Mouse (Mus musculus) gastrocnemius, postnatal 10 days (tissue): ENCODE data around the gene Il17a. TPM values are rescaled to one million over a fixed set of nuclear protein-coding genes. Genes with fewer than 3 reads are reported as not detected.
"Not testable (repeated sequence)": the region's sequence is repeated elsewhere in the genome, so short reads cannot be mapped to it uniquely, and the experiment has no call there.

ENCODE experiments used
- DNase-seq: peaks from one replicate; pipeline ENCODE4 v3.0.0; 2021; ENCODE audit warnings: mixed read lengths
- long read RNA-seq, 2 experiments: library from polyadenylated mRNA; stranded (forward); transcript quantifications; one replicate each; pipeline ENCODE4 v2.0.0; 2021
- total RNA-seq, 2 experiments: library from RNA; stranded (reverse); gene quantifications; 2 replicates each; pipeline ENCODE4 v1.2.3; 2021

The Il17a gene
- total RNA-seq = not detected
- long read RNA-seq, experiment 1 = 0 reads
- long read RNA-seq, experiment 2 = 0 reads

DNA sequence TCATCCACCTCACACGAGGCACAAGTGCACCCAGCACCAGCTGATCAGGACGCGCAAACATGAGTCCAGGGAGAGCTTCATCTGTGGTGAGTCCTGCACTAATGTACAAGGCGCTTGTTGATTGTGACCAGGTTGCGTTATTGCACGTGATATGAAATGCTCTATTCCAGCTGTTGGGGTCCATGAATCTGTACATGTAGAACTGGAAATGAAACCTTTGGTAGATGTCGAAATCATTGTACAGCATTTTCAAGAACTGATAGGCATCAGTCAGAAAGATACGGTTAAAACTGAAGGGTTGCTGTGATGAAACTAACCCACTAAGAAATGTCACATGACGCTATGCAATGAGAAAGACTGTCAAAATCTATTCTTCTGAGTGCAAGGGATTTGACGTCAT, at the start of gene Il17a:
TSS of gene Il17a (plus strand) at position 3 of the 400 bp plus-strand sequence.
- no peak for DNase-seq

DNA sequence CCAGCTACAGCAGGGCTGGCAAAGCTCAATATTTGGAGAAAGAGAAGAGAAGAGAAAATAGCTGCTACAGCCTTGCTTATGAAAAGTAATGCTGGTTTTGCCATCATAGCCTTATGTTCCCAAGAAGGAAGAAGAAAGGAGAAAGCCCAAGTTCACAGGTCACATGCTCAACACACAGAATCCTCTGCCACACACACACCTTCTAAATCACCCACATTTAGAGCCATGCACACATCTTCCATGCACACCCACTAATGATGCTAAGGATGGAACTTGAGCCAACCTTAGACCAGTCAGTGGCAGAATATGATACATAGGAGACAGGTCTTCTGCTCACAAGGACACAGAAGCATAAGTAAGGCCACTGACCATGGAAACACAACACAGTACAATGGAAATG, 47.9 kb upstream of the Il17a start:
- no peak for DNase-seq

DNA sequence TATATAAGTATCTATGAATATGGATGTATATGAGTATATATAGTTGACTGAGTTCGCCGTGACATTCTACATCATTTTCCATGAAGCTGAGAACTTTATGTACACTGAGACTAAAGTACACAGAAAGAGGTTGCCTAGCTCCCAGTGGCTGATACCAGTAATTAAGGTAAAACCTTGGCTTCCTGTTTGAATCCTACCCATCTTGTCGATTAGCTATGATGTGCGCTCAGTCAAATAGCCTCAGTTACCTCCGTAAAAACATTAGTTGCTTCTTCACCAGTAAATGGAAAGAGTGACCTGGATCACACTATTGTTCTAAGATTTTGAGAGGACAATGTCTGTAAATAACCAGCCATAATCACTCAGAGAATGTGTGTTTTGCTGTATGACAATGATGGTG, 47.3 kb upstream of the Il17a start:
- no peak for DNase-seq

DNA sequence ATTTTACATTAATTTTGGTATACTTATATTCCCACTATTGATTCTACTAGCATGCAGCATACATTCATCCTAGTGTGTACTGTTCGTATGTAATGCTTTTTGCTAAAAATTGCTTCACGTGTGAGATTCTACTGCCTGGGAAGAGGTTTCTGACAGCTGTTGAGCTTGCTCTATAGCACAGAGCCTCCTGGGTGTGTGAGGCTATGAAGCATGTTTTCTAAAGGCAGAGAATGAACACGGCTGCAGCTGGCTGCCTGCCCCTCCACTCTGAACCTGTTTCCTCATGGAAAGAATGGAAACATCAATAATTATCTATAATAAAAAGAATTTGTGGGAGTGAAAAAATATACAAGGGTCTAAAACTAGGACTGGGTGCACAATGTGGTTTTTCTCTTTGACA, 46.9 kb upstream of the Il17a start:
- no peak for DNase-seq

DNA sequence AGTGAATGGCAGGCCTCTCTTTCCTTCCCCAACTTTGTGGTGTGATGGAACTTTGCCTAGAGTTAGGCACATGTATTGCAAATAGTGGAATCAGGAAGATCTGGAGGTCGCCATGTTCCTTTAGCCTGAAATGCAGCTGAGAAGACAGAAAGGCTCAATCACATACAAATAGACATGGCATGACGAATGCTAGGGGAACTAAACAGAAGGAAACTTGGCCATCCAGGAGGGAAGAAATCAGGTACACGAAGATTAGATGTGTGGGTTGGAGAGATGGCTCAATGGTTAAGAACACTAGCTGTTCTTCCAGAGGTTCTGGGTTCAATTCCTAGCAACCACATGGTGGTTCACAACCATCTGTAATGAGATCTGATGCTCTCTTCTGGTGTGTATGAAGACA, 46.3 kb upstream of the Il17a start:
- no peak for DNase-seq

- DNase-seq = no peak
Measured at GRCm38 (mm10) chr1:20685393-20685792, 45.3 kb upstream of the Il17a start.

DNA sequence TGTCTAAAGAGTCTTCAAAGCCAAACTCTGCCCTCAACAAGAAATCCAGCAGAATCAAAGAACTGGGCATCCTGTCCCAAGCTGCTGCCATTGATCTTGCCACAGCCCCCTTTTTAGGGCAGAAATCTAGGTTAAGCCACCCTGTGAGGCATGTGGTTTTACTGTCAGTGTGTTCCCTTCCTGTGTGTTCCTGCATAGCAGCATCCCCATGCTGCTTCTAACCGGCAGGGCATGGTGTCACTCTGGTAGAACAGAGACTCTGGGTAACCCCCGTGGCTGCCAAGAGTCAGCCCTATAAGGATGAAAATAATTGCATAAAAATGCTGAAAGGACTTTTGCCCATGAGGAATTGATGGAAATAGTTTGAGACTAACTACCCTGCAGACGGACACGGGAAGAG, 44.8 kb upstream of the Il17a start:
- DNase-seq = no peak

DNA sequence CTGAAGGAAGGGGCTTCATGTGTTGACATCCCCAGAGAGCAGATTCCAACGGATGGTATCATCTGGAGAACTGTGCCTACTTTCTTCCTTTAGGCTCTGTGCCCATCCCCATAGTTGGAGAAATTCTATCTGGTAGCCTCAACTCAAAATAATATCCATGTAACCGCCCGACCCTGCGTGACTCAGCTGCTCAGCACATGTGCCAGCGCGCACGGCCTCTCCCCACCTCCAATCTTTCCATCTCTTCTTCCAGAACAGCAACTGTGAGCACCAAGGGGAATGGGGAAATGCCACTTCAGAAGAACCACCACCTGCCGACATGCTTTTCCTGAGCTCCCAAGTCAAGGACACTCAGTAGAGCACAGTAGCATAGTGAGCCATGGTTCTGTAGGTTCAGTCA, 39.4 kb upstream of the Il17a start:
- no peak for DNase-seq

DNA sequence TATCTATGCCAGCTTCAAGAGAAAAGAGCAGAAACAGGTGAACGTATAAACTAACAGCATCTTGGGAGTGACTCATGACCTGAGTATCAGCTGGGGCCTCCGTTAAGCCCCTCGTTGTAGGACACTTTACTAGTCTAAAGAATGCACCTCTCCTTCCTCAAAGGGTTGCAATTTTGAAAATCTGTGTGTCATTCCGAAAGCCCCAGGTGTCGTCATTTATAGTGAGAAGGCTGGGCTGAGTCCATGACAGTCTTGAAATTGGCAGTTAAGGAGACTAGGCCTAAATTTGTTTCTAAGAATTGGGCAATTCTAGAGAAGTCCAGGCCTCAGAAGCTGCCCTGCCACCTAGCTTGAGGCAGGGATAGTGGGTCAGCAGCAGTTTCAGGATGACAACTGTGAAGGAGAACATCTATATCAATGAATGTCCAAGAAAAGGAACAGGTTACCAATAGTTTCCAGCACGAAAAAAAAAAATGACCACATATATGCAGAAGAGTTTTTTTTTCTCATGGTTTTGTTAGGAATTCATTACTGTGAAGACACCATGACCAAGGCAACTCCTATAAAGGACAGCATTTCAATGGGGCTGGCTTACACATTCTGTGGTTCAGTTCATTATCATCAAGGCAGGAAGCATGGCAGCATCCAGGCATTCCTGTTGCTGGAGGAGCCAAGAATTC, 36.9 kb upstream of the Il17a start:
- DNase-seq = no peak

- DNase-seq = no peak
Measured at GRCm38 (mm10) chr1:20700011-20700410, 30.7 kb upstream of the Il17a start.

GRCm38 (mm10) chr1:20736572-20736971, 5.9 kb downstream of the Il17a start:
- DNase-seq = no peak

DNA sequence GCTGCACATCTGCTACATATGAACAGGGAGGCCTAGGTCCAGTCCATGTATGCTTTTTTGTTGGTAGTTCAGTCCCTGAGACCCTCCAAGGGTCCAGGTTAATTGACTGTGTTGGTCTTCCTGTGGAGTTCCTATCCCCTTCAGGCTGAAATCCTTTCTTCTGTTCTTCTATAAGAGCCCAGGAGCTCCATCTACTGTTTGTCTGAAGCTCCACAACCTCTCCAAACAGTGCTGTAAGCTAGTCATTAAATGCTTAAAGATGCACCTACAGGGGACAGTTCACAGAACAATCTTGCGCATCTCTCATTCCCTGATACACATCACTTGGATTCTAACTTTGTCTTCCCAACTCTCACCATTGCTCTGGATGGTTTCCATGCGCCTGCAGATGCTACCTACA, 7.8 kb downstream of the Il17a start:
- no peak for DNase-seq

- DNase-seq = no peak
Measured at GRCm38 (mm10) chr1:20740496-20740998, 9.8 kb downstream of the Il17a start.

DNA sequence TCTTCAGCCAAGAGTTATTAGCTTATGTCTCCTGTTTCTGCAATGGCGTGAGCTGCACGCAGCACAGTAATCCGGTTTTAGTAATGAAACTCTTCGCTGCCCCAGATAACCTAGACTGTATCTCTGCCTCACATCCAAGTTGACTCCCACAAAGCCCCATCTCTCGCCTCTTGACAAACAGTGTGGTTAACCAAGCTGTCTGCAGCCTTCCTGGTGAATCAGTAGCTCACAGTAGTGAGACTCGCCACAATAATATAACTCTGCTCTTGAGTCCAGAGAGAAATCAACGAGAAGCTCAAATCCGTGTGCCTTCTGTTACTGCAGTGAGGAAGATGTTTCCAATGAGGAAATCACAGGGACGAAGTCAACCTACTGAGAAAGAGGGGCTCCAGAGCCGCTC, 23.7 kb downstream of the Il17a start:
- DNase-seq = no peak

DNA sequence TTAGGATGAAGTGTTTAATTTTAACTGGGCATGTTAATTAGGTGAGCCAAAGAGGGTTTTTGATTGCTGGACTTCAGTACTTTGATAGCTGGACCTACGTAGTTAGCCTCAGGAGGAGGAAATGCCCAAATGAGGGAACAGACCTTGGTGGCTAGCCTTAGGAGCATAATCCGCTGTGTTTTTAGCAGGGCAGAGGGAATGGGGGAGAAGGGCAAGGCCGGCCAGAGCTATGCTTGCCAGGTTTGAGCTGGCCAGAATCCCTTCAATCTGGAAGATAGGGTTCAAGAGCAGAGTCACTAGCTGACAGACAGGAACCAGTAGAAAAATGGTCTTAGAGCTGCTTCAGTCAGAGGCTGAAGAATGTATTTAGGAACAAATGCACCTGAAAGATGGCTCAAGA, 26.9 kb downstream of the Il17a start:
- DNase-seq = no peak

DNA sequence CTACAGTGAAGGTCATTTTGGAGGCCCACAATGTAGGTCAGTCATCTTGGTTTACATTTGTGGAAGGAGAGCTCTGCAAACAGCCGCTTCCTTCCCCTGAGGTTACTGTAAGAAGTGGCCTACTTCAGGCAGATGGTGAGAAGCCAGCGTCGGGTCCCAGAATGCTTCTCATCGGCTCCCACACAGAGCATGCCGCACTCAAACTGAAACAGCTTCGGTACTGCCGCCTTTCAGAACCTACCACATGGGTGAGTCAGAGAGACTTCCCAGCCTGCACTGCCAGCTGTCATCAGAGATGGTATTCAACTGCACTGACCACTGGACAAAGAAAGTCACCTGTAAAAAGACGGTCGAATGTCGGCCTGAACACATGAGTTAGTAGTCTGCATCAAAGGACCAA, 29.1 kb downstream of the Il17a start:
- no peak for DNase-seq

- DNase-seq = no peak
Measured at GRCm38 (mm10) chr1:20760331-20760730, 29.6 kb downstream of the Il17a start.

DNA sequence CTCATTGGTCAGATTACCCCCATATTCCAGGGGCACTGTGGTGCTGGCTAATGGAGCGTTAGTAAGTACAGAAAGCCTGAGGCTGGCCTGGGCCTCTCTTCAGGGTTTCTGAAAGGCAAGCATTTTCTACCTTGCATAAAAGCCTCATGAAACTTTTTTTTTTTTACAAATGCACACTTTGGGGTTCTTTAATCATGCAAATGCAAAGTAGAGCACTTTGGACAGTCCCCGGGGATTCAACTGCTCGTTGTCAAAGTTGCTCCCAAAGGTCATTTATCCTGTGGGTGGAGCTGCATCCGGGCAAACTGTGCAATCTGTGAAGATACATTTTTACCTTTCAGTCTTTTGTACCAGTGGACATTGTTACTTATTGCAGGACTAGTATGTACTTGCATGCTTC, 30.7 kb downstream of the Il17a start:
- no peak for DNase-seq

DNA sequence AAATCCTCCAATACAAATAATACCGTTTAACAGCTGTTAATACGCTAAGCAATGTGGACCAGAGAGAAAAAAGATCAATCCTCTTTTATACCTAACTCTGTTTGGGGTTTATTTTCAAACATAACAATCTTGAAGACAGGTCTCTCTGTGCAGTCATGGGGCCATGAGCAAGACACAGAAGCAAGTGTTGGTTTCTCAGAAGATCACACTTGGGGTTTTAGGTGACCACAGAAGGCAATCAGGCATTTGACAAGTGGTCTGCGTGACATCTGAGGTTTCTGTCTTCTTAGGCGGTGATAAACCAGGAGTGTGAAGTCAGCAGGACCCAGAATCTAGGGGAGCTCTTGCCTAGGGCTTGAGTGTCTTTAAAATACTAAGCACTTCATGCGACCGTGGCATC, 35.8 kb downstream of the Il17a start:
- DNase-seq = no peak

DNA sequence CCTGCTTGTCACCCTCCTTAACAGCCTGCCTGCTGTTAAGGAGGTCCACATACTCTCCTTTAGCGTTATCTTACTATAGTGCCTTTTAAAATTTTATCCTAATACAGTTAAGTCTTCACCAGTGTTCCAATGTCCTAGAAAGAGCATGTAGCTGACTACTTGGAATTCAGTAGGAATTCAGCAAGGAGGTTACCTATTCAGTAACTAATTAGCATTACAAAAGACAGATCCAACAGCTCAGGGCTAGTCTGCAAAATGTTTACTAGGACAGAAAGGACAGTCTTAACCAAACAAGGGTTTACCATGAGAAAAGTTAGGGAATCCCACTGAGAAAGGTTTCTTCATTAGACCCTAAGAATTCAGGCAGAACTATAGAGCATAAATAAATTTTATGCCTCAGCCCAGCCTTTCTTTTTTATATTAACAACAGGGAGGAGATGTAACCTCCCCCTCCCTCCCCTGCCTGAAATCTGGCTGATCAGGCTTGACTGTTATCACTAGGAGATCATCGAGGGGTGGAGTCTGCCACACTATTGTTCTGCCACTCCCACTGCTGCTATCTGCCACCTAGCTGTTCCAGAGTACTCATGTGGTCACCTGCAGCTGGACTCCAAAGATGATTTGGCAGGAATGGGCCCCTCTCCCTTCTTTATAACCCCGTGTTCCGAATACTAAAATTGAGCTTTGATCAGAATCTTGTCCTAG, 43.5 kb downstream of the Il17a start:
- not testable (repeated sequence) for DNase-seq

GRCm38 (mm10) chr1:20778366-20778765, 47.7 kb downstream of the Il17a start:
- no peak for DNase-seq
